Mouse (Mus musculus) embryonic facial prominence, embryonic 13.5 days (tissue): Measurements from ENCODE around the gene D6Ertd527e. TPM values are rescaled to one million over a fixed set of nuclear protein-coding genes. Genes with fewer than 3 reads are reported as not detected.

ENCODE experiments used
- ATAC-seq: fragments of 200-750 bp; cut with Nextera tagmentation; 2 replicates; pipeline ENCODE4 v1.8.0; 2017; ENCODE audit warnings: low read depth; ENCODE audit not compliant: insufficient number of reproducible peaks, insufficient read depth, low FRiP score, low TSS enrichment
- H3K27ac ChIP-seq: fragments of 300-500 bp; sonication (generic); 2 replicates; pipeline ENCODE4 v1.5.1; 2015; ENCODE audit warnings: moderate library complexity, mild to moderate bottlenecking, inconsistent platforms
- H3K27me3 ChIP-seq: fragments of 300-500 bp; sonication (generic); 2 replicates; pipeline ENCODE4 v1.6.1; 2015; ENCODE audit warnings: mild to moderate bottlenecking, inconsistent platforms
- H3K36me3 ChIP-seq: fragments of 300-500 bp; sonication (generic); 2 replicates; pipeline ENCODE4 v1.6.1; 2015; ENCODE audit warnings: mild to moderate bottlenecking, inconsistent platforms
- H3K4me1 ChIP-seq: fragments of 300-500 bp; sonication (generic); 2 replicates; pipeline ENCODE4 v1.6.1; 2015; ENCODE audit warnings: inconsistent platforms
- H3K4me2 ChIP-seq: fragments of 300-500 bp; sonication (generic); 2 replicates; pipeline ENCODE4 v1.6.1; 2015; ENCODE audit warnings: moderate library complexity, mild to moderate bottlenecking, inconsistent platforms
- H3K4me3 ChIP-seq: fragments of 300-500 bp; sonication (generic); 2 replicates; pipeline ENCODE4 v1.5.1; 2015; ENCODE audit warnings: mild to moderate bottlenecking, inconsistent platforms
- H3K9ac ChIP-seq: fragments of 300-500 bp; sonication (generic); 2 replicates; pipeline ENCODE4 v1.6.1; 2015; ENCODE audit warnings: mild to moderate bottlenecking, inconsistent platforms
- H3K9me3 ChIP-seq: fragments of 300-500 bp; sonication (generic); 2 replicates; pipeline ENCODE4 v1.6.1; 2016; ENCODE audit warnings: inconsistent platforms
- WGBS: fragments of 180-500 bp; shearing (Covaris S2); methylation state at CpG from one replicate; pipeline ENCODE4 v1.1.7; 2015; ENCODE audit warnings: mixed read lengths; 5-methylcytosine and 5-hydroxymethylcytosine counted together
- polyA plus RNA-seq: library from polyadenylated mRNA; unstranded; fragments of >200 nt; fragmentation: Nextera tagmentation; extraction: Ambion mirVana; gene quantifications from 2 replicates; pipeline ENCODE4 v1.2.1, GENCODE M21; 2015

Gene D6Ertd527e
- polyA plus RNA-seq: 0.15 and 0.28 TPM in 2 replicates

- 80% methylated on average over 11 of the region's 11 CpGs for WGBS
- H3K9me3 ChIP-seq: no peaks in the 10 kb centered on the region
- no peak within 1 kb of the TSS for H3K27ac ChIP-seq
- no peak within 1 kb of the TSS for H3K4me3 ChIP-seq
- no peak for ATAC-seq
- H3K36me3 ChIP-seq: no peaks in the 10 kb centered on the region
- H3K4me1 ChIP-seq: peaks cover 35% of the 10 kb centered on the region
- no peak within 1 kb of the TSS for H3K4me2 ChIP-seq
- no peaks in the 10 kb centered on the region for H3K27me3 ChIP-seq
- H3K9ac ChIP-seq: no peak within 1 kb of the TSS
These were observed at the start of gene D6Ertd527e for GRCm38 (mm10) chr6:87104123-87104796. Gene D6Ertd527e, plus strand, starts transcription at chr6:87104746.

GRCm38 (mm10) chr6:87059754-87060153 lies 44.8 kb upstream of the D6Ertd527e start:
- H3K4me1 ChIP-seq: no peaks in the 10 kb centered on the region
- H3K27me3 ChIP-seq: no peaks in the 10 kb centered on the region
- no peak for ATAC-seq
- no peak overlapping the region for H3K9ac ChIP-seq
- no peak overlapping the region for H3K4me3 ChIP-seq
- no peak overlapping the region for H3K27ac ChIP-seq
- no peak overlapping the region for H3K4me2 ChIP-seq
- 94% methylated on average over 1 of the region's 1 CpGs for WGBS
- peaks cover 87% of the 10 kb centered on the region for H3K36me3 ChIP-seq
- no peaks in the 10 kb centered on the region for H3K9me3 ChIP-seq

GRCm38 (mm10) chr6:87063586-87063985 lies 41.0 kb upstream of the D6Ertd527e start:
- Histone ChIP-seq H3K4me3 (no peak overlapping the region), H3K9me3 (no peaks in the 10 kb centered on the region), H3K9ac (no peak overlapping the region), H3K36me3 (peaks cover 89% of the 10 kb centered on the region), H3K4me1 (no peaks in the 10 kb centered on the region), H3K27ac (no peak overlapping the region), H3K4me2 (no peak overlapping the region), H3K27me3 (no peaks in the 10 kb centered on the region)
- no peak for ATAC-seq
- 91% methylated on average over 4 of the region's 4 CpGs for WGBS

- Histone ChIP-seq H3K36me3 (peaks cover 96% of the 10 kb centered on the region), H3K4me3 (no peak overlapping the region)
- 92% methylated on average over 2 of the region's 2 CpGs for WGBS
These were observed 36.3 kb upstream of the D6Ertd527e start for GRCm38 (mm10) chr6:87068209-87068608.

GRCm38 (mm10) chr6:87069195-87069900 lies 35.2 kb upstream of the D6Ertd527e start:
- Histone ChIP-seq H3K9me3 (no peaks in the 10 kb centered on the region), H3K36me3 (peaks cover 96% of the 10 kb centered on the region), H3K4me1 (no peaks in the 10 kb centered on the region), H3K27me3 (no peaks in the 10 kb centered on the region), H3K27ac (no peak overlapping the region), H3K4me2 (no peak overlapping the region), H3K9ac (no peak overlapping the region), H3K4me3 (no peak overlapping the region)
- no peak for ATAC-seq
- 81% methylated on average over 7 of the region's 7 CpGs for WGBS

More at GRCm38 (mm10) chr6:87068209-87068608, 36.3 kb upstream of the D6Ertd527e start:
- H3K9me3 ChIP-seq: no peaks in the 10 kb centered on the region
- no peaks in the 10 kb centered on the region for H3K4me1 ChIP-seq
- no peak overlapping the region for H3K9ac ChIP-seq
- no peak overlapping the region for H3K27ac ChIP-seq
- no peak overlapping the region for H3K4me2 ChIP-seq
- no peak for ATAC-seq
- H3K27me3 ChIP-seq: no peaks in the 10 kb centered on the region

- Histone ChIP-seq H3K27ac (no peak overlapping the region), H3K27me3 (no peaks in the 10 kb centered on the region)
These were observed 33.9 kb upstream of the D6Ertd527e start for GRCm38 (mm10) chr6:87070641-87071040.

GRCm38 (mm10) chr6:87072759-87073158 lies 31.8 kb upstream of the D6Ertd527e start:
- H3K27ac ChIP-seq: no peak overlapping the region
- no peak overlapping the region for H3K4me2 ChIP-seq
- no peaks in the 10 kb centered on the region for H3K9me3 ChIP-seq
- ATAC-seq: no peak
- WGBS: 87% methylated on average over 4 of the region's 4 CpGs
- H3K9ac ChIP-seq: no peak overlapping the region
- peaks cover 83% of the 10 kb centered on the region for H3K36me3 ChIP-seq
- H3K27me3 ChIP-seq: no peaks in the 10 kb centered on the region
- no peaks in the 10 kb centered on the region for H3K4me1 ChIP-seq
- H3K4me3 ChIP-seq: no peak overlapping the region

More at GRCm38 (mm10) chr6:87070641-87071040, 33.9 kb upstream of the D6Ertd527e start:
- Histone ChIP-seq H3K36me3 (peaks cover 85% of the 10 kb centered on the region), H3K4me3 (no peak overlapping the region), H3K9ac (no peak overlapping the region), H3K4me1 (no peaks in the 10 kb centered on the region), H3K9me3 (no peaks in the 10 kb centered on the region), H3K4me2 (no peak overlapping the region)
- 92% methylated on average over 4 of the region's 4 CpGs for WGBS
- no peak for ATAC-seq

GRCm38 (mm10) chr6:87075092-87075685 lies 29.4 kb upstream of the D6Ertd527e start:
- Histone ChIP-seq H3K4me3 (no peak overlapping the region), H3K4me2 (no peak overlapping the region), H3K9me3 (no peaks in the 10 kb centered on the region), H3K4me1 (peaks cover 8% of the 10 kb centered on the region), H3K27me3 (no peaks in the 10 kb centered on the region), H3K9ac (no peak overlapping the region), H3K36me3 (peaks cover 74% of the 10 kb centered on the region), H3K27ac (no peak overlapping the region)
- no peak for ATAC-seq
- 81% methylated on average over 3 of the region's 3 CpGs for WGBS

- H3K9me3 ChIP-seq: no peaks in the 10 kb centered on the region
- no peaks in the 10 kb centered on the region for H3K27me3 ChIP-seq
- no peak overlapping the region for H3K9ac ChIP-seq
- 39% methylated on average over 4 of the region's 4 CpGs for WGBS
- no peak for ATAC-seq
- peaks cover 76% of the 10 kb centered on the region for H3K36me3 ChIP-seq
- H3K4me2 ChIP-seq: no peak overlapping the region
- H3K27ac ChIP-seq: no peak overlapping the region
- no peak overlapping the region for H3K4me3 ChIP-seq
- peaks cover 11% of the 10 kb centered on the region for H3K4me1 ChIP-seq
These were observed 25.1 kb upstream of the D6Ertd527e start for GRCm38 (mm10) chr6:87079457-87079856.

GRCm38 (mm10) chr6:87085026-87085425 lies 19.5 kb upstream of the D6Ertd527e start:
- H3K4me1 ChIP-seq: peaks cover 5% of the 10 kb centered on the region
- H3K4me3 ChIP-seq: no peak overlapping the region
- peaks cover 95% of the 10 kb centered on the region for H3K36me3 ChIP-seq
- H3K4me2 ChIP-seq: no peak overlapping the region
- H3K9ac ChIP-seq: no peak overlapping the region
- no peak overlapping the region for H3K27ac ChIP-seq
- WGBS: 46% methylated on average over 6 of the region's 6 CpGs
- H3K27me3 ChIP-seq: no peaks in the 10 kb centered on the region
- no peaks in the 10 kb centered on the region for H3K9me3 ChIP-seq
- ATAC-seq: no peak

GRCm38 (mm10) chr6:87088356-87088755 lies 16.2 kb upstream of the D6Ertd527e start:
- Histone ChIP-seq H3K36me3 (peaks cover 85% of the 10 kb centered on the region), H3K4me1 (no peaks in the 10 kb centered on the region), H3K4me3 (no peak overlapping the region), H3K27me3 (no peaks in the 10 kb centered on the region), H3K27ac (no peak overlapping the region), H3K4me2 (no peak overlapping the region), H3K9me3 (no peaks in the 10 kb centered on the region), H3K9ac (no peak overlapping the region)
- no peak for ATAC-seq
- 92% methylated on average over 5 of the region's 5 CpGs for WGBS

GRCm38 (mm10) chr6:87090877-87091276 lies 13.7 kb upstream of the D6Ertd527e start:
- no peak overlapping the region for H3K27ac ChIP-seq
- no peaks in the 10 kb centered on the region for H3K27me3 ChIP-seq
- no peak overlapping the region for H3K9ac ChIP-seq
- H3K4me2 ChIP-seq: no peak overlapping the region
- H3K4me3 ChIP-seq: no peak overlapping the region
- ATAC-seq: no peak
- peaks cover 59% of the 10 kb centered on the region for H3K36me3 ChIP-seq
- H3K9me3 ChIP-seq: no peaks in the 10 kb centered on the region
- WGBS: 89% methylated on average over 3 of the region's 3 CpGs
- H3K4me1 ChIP-seq: no peaks in the 10 kb centered on the region
